Mouse (Mus musculus): ENCODE measurements around the gene Spata32. TPM values are rescaled to one million over a fixed set of nuclear protein-coding genes. Genes with fewer than 3 reads are reported as not detected.

Spata32 gene
- polyA plus RNA-seq, 1 experiment: not detected

DNA sequence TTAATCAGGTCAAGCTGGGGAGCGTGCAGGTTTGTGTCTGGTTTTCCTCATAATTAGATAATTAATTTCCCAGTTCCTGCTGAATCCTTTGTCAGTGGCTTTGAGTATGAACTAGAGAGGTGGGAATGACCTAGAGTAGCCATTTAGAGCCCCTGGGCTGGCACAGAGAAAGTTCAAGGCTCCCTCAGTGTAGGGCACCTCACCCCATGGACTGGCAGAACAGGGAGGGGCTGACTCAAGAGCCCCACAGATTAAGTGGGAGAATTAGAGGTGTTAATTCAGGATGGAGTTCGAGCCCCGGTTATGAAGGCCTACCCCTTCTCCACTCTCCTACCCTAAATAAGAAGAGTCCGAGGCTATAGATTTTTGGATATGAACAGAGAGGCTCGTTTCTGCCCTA, 48.6 kb downstream of the Spata32 start:
- no peak for TF ChIP-seq TAL1 (IDR thresholded peaks at IDR 0.05; ENCODE audit: low read length)
- no peak for TF ChIP-seq GATA1 (IDR thresholded peaks at IDR 0.05; ENCODE audit: low read length)
- Histone ChIP-seq H3K27me3 (ENCODE audit: control insufficient read depth) (peaks cover 48% of the 10 kb centered on the region), H3K4me3 (replicated peaks) (no peak overlapping the region), H3K9me3 (ENCODE audit: control insufficient read depth, low read length) (peaks cover 5% of the 10 kb centered on the region), H3K4me1 (ENCODE audit: control insufficient read depth) (peaks cover 12% of the 10 kb centered on the region), H3K36me3 (ENCODE audit: control insufficient read depth) (no peaks in the 10 kb centered on the region)

DNA sequence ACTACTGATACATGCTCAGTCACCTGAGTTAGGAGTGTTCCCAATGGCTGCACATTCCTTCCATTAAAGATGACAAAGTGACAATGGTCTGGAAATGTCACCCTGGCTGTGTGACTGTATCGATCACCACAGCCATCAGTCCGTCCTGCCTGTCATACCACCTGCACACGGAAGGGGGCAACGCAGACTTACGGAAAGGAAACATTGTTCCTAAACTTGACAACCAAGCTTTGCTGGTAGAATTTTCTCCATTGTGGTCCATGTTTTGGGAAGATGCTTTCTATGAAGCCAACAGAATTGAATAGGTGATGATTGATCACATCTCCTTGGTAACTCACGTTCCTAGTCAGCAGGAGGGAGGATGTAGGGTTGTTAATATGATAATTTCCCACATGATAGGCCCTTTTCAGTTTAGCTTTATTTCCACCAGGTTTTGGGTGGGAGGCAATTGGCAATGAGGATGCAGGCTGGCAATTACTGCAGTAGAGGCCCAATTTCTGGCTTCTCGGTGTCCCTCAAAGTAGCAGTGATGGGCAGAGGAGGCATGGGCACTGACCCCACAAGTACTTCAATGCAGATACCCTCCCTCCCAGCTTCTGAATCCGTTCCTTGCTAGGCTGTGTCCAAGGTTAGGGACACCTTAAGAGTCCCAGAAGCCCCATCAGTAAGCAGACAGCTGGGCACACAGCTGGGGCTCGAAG, 49.4 kb downstream of the Spata32 start:
- H3K4me1 ChIP-seq (ENCODE audit: control insufficient read depth): peaks cover 10% of the 10 kb centered on the region
- no peaks in the 10 kb centered on the region for H3K36me3 ChIP-seq (ENCODE audit: control insufficient read depth)
- peaks cover 5% of the 10 kb centered on the region for H3K9me3 ChIP-seq (ENCODE audit: control insufficient read depth, low read length)
- no peak for TF ChIP-seq GATA1 (IDR thresholded peaks at IDR 0.05; ENCODE audit: low read length)
- TF ChIP-seq TAL1 (IDR thresholded peaks at IDR 0.05; ENCODE audit: low read length): no peak
- peaks cover 48% of the 10 kb centered on the region for H3K27me3 ChIP-seq (ENCODE audit: control insufficient read depth)
- H3K4me3 ChIP-seq (replicated peaks): no peak overlapping the region

DNA sequence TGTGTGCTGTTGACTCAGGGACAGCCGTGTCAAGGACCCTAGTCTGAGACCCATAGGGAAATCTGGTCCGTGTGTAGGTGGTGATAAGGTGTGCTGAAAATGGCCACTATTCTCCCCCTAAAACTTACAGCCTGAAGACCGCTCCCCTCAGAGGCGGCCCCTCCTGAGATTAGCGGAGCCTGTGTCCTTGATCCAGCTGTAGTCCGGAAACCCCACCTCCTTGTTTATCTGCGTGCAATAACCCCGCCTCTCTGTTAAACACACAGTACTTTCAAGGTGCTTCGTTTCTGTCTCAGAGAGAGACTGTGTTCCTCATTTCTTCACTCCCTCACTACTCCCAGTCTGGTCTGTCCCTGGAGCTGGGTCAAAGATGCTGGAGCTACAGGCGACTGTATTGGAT, 53.8 kb downstream of the Spata32 start:
- peaks cover 10% of the 10 kb centered on the region for H3K4me1 ChIP-seq (ENCODE audit: control insufficient read depth)
- TF ChIP-seq GATA1 (IDR thresholded peaks at IDR 0.05; ENCODE audit: low read length) (no peak), TAL1 (IDR thresholded peaks at IDR 0.05; ENCODE audit: low read length) (no peak)
- no peak overlapping the region for H3K4me3 ChIP-seq (replicated peaks)

DNA sequence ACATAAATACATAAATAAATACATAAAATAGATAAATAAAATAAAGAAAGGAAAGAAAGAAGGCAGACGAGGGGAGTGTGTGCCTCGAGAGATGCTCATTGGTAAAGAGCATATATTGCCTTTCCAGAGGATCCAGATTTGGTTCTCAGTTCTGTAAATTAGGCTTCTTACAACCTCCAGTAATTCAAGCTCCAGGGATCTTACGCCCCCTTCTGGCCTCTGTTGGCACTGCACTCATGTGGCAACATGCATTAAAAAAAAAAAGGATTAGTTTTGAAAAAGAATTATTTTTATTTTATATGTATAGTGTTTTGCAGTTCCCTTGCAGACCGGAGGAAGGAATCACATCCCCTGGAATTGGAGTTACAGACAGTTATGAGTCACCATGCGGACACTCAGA, 56.1 kb downstream of the Spata32 start:
- H3K36me3 ChIP-seq (ENCODE audit: control insufficient read depth): no peaks in the 10 kb centered on the region

More for the DNA sequence above, 53.8 kb downstream of the Spata32 start:
- Histone ChIP-seq H3K27me3 (ENCODE audit: control insufficient read depth) (peaks cover 14% of the 10 kb centered on the region), H3K36me3 (ENCODE audit: control insufficient read depth) (no peaks in the 10 kb centered on the region), H3K9me3 (ENCODE audit: control insufficient read depth, low read length) (peaks cover 5% of the 10 kb centered on the region)

DNA sequence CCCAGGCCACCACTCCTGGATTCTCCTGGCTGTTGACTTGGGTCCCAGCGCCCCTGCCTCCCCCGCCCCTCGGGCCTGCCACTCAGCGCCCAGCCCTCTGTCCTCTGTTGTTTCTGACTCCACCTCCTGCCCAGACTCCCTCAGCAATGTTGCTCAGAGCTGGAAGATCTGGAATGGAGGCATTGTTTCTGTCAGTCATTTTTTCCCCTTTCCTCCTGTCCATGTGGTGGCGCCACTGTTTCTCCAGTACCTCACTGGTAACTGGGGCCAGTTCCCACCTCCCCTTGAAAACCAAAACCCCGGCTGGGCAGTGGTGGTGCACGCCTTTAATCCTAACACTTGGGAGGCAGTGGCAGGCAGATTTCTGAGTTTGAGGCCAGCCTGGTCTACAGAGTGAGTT, 56.8 kb downstream of the Spata32 start:
- Histone ChIP-seq H3K4me1 (ENCODE audit: control insufficient read depth) (peaks cover 21% of the 10 kb centered on the region), H3K36me3 (ENCODE audit: control insufficient read depth) (no peaks in the 10 kb centered on the region), H3K27me3 (ENCODE audit: control insufficient read depth) (peaks cover 4% of the 10 kb centered on the region), H3K9me3 (ENCODE audit: control insufficient read depth, low read length) (peaks cover 5% of the 10 kb centered on the region), H3K4me3 (replicated peaks) (no peak overlapping the region)
- TF ChIP-seq GATA1 (IDR thresholded peaks at IDR 0.05; ENCODE audit: low read length) (no peak), TAL1 (IDR thresholded peaks at IDR 0.05; ENCODE audit: low read length) (no peak)

More for the DNA sequence above, 56.1 kb downstream of the Spata32 start:
- TF ChIP-seq GATA1 (IDR thresholded peaks at IDR 0.05; ENCODE audit: low read length): no peak
- TF ChIP-seq TAL1 (IDR thresholded peaks at IDR 0.05; ENCODE audit: low read length): no peak
- H3K4me3 ChIP-seq (replicated peaks): no peak overlapping the region
- H3K27me3 ChIP-seq (ENCODE audit: control insufficient read depth): peaks cover 4% of the 10 kb centered on the region
- peaks cover 21% of the 10 kb centered on the region for H3K4me1 ChIP-seq (ENCODE audit: control insufficient read depth)
- H3K9me3 ChIP-seq (ENCODE audit: control insufficient read depth, low read length): peaks cover 5% of the 10 kb centered on the region

DNA sequence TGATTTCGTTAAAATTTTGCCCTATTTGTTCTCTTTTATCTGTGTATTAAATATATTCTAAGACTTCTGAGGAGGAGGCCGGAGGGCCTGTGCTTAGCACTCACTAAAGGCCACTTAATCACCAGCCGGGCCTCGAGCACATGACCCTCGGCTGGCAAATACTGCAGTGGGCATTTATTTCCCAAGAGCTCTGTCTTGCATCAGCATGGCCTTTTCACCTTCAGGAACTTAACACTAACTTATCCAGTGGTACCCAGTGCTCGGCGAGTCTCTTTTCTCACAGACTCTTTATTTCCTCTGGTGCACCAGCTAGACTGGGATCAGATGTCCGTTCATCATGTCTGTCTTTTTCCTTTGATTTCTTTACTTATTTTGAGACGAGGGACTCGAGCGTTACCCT, 57.5 kb downstream of the Spata32 start:
- Histone ChIP-seq H3K4me3 (replicated peaks) (no peak overlapping the region), H3K36me3 (ENCODE audit: control insufficient read depth) (no peaks in the 10 kb centered on the region), H3K4me1 (ENCODE audit: control insufficient read depth) (peaks cover 21% of the 10 kb centered on the region), H3K9me3 (ENCODE audit: control insufficient read depth, low read length) (no peaks in the 10 kb centered on the region), H3K27me3 (ENCODE audit: control insufficient read depth) (no peaks in the 10 kb centered on the region)
- TF ChIP-seq TAL1 (IDR thresholded peaks at IDR 0.05; ENCODE audit: low read length) (no peak), GATA1 (IDR thresholded peaks at IDR 0.05; ENCODE audit: low read length) (no peak)

DNA sequence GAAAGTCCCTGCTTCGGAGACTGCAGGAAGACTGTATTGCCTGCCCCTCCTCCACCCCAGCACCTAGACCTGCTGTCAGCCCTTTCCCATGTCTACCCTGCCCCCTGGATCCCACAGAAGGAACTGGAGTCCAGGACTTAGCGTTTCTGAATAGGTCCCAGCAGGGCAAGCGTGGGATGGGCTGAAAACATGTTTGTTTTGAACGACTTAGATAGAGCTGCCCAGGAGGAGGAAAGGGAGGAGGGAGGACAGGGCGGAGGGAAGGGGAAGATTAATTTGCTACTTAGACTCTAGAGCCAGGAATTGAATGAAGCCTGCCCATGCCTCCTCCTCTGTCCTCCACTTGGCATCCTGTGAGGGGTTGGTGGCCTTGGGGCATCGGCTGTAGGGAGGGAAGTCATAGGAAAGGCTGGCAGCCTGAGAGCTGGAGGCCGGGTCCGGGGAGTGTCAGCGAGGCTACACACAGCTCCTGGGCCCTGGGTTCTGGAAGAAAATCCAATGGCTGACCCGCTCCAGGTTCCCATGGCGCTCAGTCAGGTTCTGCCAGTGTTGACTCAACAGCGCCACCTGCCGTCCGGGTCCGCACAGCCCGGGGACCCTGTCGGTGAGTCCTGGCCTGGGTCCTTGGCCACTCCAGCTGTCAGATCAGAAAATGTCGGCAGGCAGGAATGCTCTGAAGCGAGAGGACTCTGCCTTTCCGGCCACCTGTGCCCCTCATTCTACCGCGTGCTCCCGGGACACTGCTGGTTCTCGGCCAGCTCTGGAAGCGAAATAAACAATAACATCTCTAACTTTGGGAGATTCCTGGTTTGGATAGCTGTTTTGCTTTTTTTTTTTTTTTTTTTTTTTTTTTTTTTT, 59.4 kb downstream of the Spata32 start:
- Histone ChIP-seq H3K27me3 (ENCODE audit: control insufficient read depth) (no peaks in the 10 kb centered on the region), H3K9me3 (ENCODE audit: control insufficient read depth, low read length) (no peaks in the 10 kb centered on the region), H3K4me3 (replicated peaks) (peak overlapping the region; percentile 58), H3K4me1 (ENCODE audit: control insufficient read depth) (peaks cover 15% of the 10 kb centered on the region), H3K36me3 (ENCODE audit: control insufficient read depth) (no peaks in the 10 kb centered on the region)
- TF ChIP-seq TAL1 (IDR thresholded peaks at IDR 0.05; ENCODE audit: low read length) (no peak), GATA1 (IDR thresholded peaks at IDR 0.05; ENCODE audit: low read length) (no peak)

Other genes with a start within 250 kb of the Spata32 start
- gene Nmt1, start 190.2 kb downstream of the Spata32 start, polyA plus RNA-seq (2012): 1.5 and 3.6 TPM in 2 replicates
- gene Dcakd, start 190.1 kb downstream of the Spata32 start, polyA plus RNA-seq (2012): 2.1 and 3.4 TPM in 2 replicates
- gene Plcd3, start 116.8 kb downstream of the Spata32 start, polyA plus RNA-seq (2012): 0.06 and 0.17 TPM in 2 replicates
- gene Acbd4, start 116.8 kb downstream of the Spata32 start, polyA plus RNA-seq (2012): 67.7 and 78.7 TPM in 2 replicates
- 7.6 and 7.7 TPM in 2 replicates for gene Hexim1, start 102.2 kb downstream of the Spata32 start, polyA plus RNA-seq (2012)
- 2.5 and 3.4 TPM in 2 replicates for gene Hexim2, start 86.0 kb downstream of the Spata32 start, polyA plus RNA-seq (2012)
- gene Fmnl1, start 47.3 kb downstream of the Spata32 start, polyA plus RNA-seq (2012): 0.20 and 0.39 TPM in 2 replicates
- gene 1700023F06Rik, start 9.9 kb downstream of the Spata32 start, polyA plus RNA-seq (2012): not detected in 2 replicates
- 0.01 and 0.04 TPM in 2 replicates for gene Map3k14, start 49.0 kb upstream of the Spata32 start, polyA plus RNA-seq (2012)
- gene Arhgap27, start 145.3 kb upstream of the Spata32 start, polyA plus RNA-seq (2012): 0.27 and 0.48 TPM in 2 replicates
- gene Plekhm1, start 194.3 kb upstream of the Spata32 start, polyA plus RNA-seq (2012): 0.51 and 0.58 TPM in 2 replicates

Data from erythroblast, embryonic 14.5 days (primary cell).